Mouse (Mus musculus): ENCODE data around the gene Spdef. TPM values are rescaled to one million over a fixed set of nuclear protein-coding genes. Genes with fewer than 3 reads are reported as not detected.

Spdef gene
- total RNA-seq, 2 experiments from 2014 or later = 0.33 to 0.47 TPM

GRCm38 (mm10) chr17:27732152-27732551 is 3.4 kb upstream of the Spdef start:
- intact Hi-C loops (cut with DNase I; ENCODE audit: low total_unique reads) = no loop called here

GRCm38 (mm10) chr17:27726527-27726926 is 2.2 kb downstream of the Spdef start:
- DNase-seq = no peak
- intact Hi-C loops (cut with DNase I; ENCODE audit: low total_unique reads) = no loop called here

More at GRCm38 (mm10) chr17:27732152-27732551, 3.4 kb upstream of the Spdef start:
- no peak for DNase-seq

- no peak for DNase-seq
- intact Hi-C loops (cut with DNase I; ENCODE audit: low total_unique reads) = no loop called here
Observed at GRCm38 (mm10) chr17:27725412-27725811, 3.3 kb downstream of the Spdef start.

GRCm38 (mm10) chr17:27725011-27725410 is 3.7 kb downstream of the Spdef start:
- intact Hi-C loops (cut with DNase I; ENCODE audit: low total_unique reads) = no loop called here
- DNase-seq = no peak

GRCm38 (mm10) chr17:27724327-27724726 is 4.4 kb downstream of the Spdef start:
- intact Hi-C loops (cut with DNase I; ENCODE audit: low total_unique reads) = no loop called here

GRCm38 (mm10) chr17:27721125-27721664 is 7.6 kb downstream of the Spdef start:
- intact Hi-C loops (cut with DNase I; ENCODE audit: low total_unique reads) = no loop called here
- DNase-seq = peak; percentile 66

More at GRCm38 (mm10) chr17:27724327-27724726, 4.4 kb downstream of the Spdef start:
- DNase-seq = no peak

- intact Hi-C loops (cut with DNase I; ENCODE audit: low total_unique reads) = no loop called here
- no peak for DNase-seq
Observed at GRCm38 (mm10) chr17:27720326-27720725, 8.4 kb downstream of the Spdef start.

- intact Hi-C loops (cut with DNase I; ENCODE audit: low total_unique reads) = no loop called here
Observed at GRCm38 (mm10) chr17:27719663-27720062, 9.1 kb downstream of the Spdef start.

GRCm38 (mm10) chr17:27718250-27718649 is 10.5 kb downstream of the Spdef start:
- intact Hi-C loops (cut with DNase I; ENCODE audit: low total_unique reads) = no loop called here
- no peak for DNase-seq

More at GRCm38 (mm10) chr17:27719663-27720062, 9.1 kb downstream of the Spdef start:
- DNase-seq = no peak

- intact Hi-C loops (cut with DNase I; ENCODE audit: low total_unique reads) = no loop called here
- no peak for DNase-seq
Observed at GRCm38 (mm10) chr17:27716804-27717203, 12.0 kb downstream of the Spdef start.

GRCm38 (mm10) chr17:27712832-27713231 is 15.9 kb downstream of the Spdef start:
- DNase-seq = peak; percentile 45
- intact Hi-C loops (cut with DNase I; ENCODE audit: low total_unique reads) = no loop called here

GRCm38 (mm10) chr17:27709650-27710049 is 19.1 kb downstream of the Spdef start:
- intact Hi-C loops (cut with DNase I; ENCODE audit: low total_unique reads) = no loop called here

GRCm38 (mm10) chr17:27707954-27708661 is 20.6 kb downstream of the Spdef start:
- DNase-seq = peak; percentile 81
- intact Hi-C loops (cut with DNase I; ENCODE audit: low total_unique reads) = no loop called here

More at GRCm38 (mm10) chr17:27709650-27710049, 19.1 kb downstream of the Spdef start:
- no peak for DNase-seq

GRCm38 (mm10) chr17:27705661-27706060 is 23.1 kb downstream of the Spdef start:
- intact Hi-C loops (cut with DNase I; ENCODE audit: low total_unique reads) = no loop called here

GRCm38 (mm10) chr17:27703961-27704621 is 24.7 kb downstream of the Spdef start:
- intact Hi-C loops (cut with DNase I; ENCODE audit: low total_unique reads) = no loop called here
- no peak for DNase-seq

More at GRCm38 (mm10) chr17:27705661-27706060, 23.1 kb downstream of the Spdef start:
- no peak for DNase-seq

- peak; percentile 61 for DNase-seq
Observed at GRCm38 (mm10) chr17:27702518-27702917, 26.2 kb downstream of the Spdef start.

GRCm38 (mm10) chr17:27701856-27702255 is 26.9 kb downstream of the Spdef start:
- DNase-seq = no peak
- intact Hi-C loops (cut with DNase I; ENCODE audit: low total_unique reads) = no loop called here

More at GRCm38 (mm10) chr17:27702518-27702917, 26.2 kb downstream of the Spdef start:
- intact Hi-C loops (cut with DNase I; ENCODE audit: low total_unique reads) = no loop called here

- no peak for DNase-seq
- intact Hi-C loops (cut with DNase I; ENCODE audit: low total_unique reads) = no loop called here
Observed at GRCm38 (mm10) chr17:27700812-27701211, 27.9 kb downstream of the Spdef start.

GRCm38 (mm10) chr17:27699641-27700244 is 29.0 kb downstream of the Spdef start:
- intact Hi-C loops (cut with DNase I; ENCODE audit: low total_unique reads) = no loop called here
- DNase-seq = no peak
